Mouse (Mus musculus): ENCODE measurements around the gene Lrrfip1. TPM values are rescaled to one million over a fixed set of nuclear protein-coding genes. Genes with fewer than 3 reads are reported as not detected.

Lrrfip1 gene
- total and polyA plus RNA-seq, 2 experiments from 2014 or later: 120 to 168 TPM

DNA sequence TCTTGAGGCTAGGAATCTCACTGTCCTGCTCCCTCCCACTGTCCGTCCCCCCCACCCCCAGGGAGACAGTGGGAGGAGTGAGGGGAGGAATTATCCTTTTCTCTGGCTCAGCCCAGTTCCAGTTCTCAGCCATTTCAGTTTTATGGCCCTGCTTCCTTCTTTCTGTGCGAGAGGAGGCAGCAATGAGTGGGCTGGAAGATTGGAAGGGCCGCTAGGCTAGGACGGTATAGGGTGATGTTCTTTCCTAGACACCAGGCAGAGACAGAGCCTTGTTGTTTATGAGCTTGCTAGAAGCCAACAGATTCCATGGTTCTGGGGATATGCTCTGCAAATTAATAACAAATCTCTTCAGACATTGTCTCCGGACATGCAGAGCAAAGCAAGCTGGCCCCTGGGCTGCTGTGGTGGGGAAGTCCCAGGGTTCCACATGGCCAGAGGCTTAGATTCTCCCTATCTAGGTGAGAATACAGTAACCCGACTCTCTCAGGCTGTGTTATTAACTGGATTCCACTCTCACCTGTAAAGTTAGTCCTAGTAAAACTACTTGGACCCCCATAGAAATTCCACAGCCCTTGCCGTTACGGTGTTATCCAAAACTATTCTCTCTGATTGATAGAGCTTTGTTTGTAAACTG, 53.0 kb downstream of the Lrrfip1 start:
- Histone ChIP-seq H3K36me3 (replicated peaks; ENCODE audit: control insufficient read depth, insufficient read depth, low read length) (no peaks in the 10 kb centered on the region), H3K4me2 (ENCODE audit: low read depth, low read length) (no peak overlapping the region), H3K4me3 (ENCODE audit: low read depth, low read length) (no peak overlapping the region; the same call in 1 of the 2 replicates), H3K9me3 (replicated peaks; ENCODE audit: control insufficient read depth, low read length) (no peaks in the 10 kb centered on the region), H3K27ac (ENCODE audit: low read depth) (0 out of 2 replicates have a peak overlapping the region, but pooled peaks have one; percentile 99), H3K27me3 (ENCODE audit: control insufficient read depth, insufficient read depth, low read length) (no peaks in the 10 kb centered on the region), H3K9ac (replicated peaks; ENCODE audit: low read depth, low read length) (peak overlapping the region; percentile 88; the same call in 1 of the 2 replicates), H3K4me1 (ENCODE audit: control insufficient read depth, insufficient read depth) (peaks cover 43% of the 10 kb centered on the region)
- no peak for ATAC-seq (ENCODE audit: insufficient read depth, low read depth)
- TF ChIP-seq EP300 (IDR thresholded peaks at IDR 0.05; ENCODE audit: low read depth) (no peak), CTCF (IDR thresholded peaks at IDR 0.05; ENCODE audit: low read depth) (no peak)
- no peak for DNase-seq (ENCODE audit: low spot score)
- WGBS: 51% methylated on average over 8 of the region's 8 CpGs

GRCm38 (mm10) chr1:91052747-91053181, 54.2 kb downstream of the Lrrfip1 start:
- H3K27ac ChIP-seq (ENCODE audit: low read depth): peak overlapping the region; percentile 99
- H3K4me1 ChIP-seq (ENCODE audit: control insufficient read depth, insufficient read depth): peaks cover 51% of the 10 kb centered on the region

GRCm38 (mm10) chr1:91053218-91054073, 54.9 kb downstream of the Lrrfip1 start:
- no peaks in the 10 kb centered on the region for H3K36me3 ChIP-seq (replicated peaks; ENCODE audit: control insufficient read depth, insufficient read depth, low read length)
- peaks cover 57% of the 10 kb centered on the region for H3K4me1 ChIP-seq (ENCODE audit: control insufficient read depth, insufficient read depth)
- WGBS: 2% methylated on average over 34 of the region's 41 CpGs
- H3K4me2 ChIP-seq (ENCODE audit: low read depth, low read length): peak overlapping the region; percentile 83
- TF ChIP-seq EP300 (IDR thresholded peaks at IDR 0.05; ENCODE audit: low read depth): no peak; the same call in 1 of the 2 replicates
- peak; percentile 13; the same call in 1 of the 2 replicates for TF ChIP-seq CTCF (IDR thresholded peaks at IDR 0.05; ENCODE audit: low read depth)
- peak overlapping the region; percentile 99 for H3K27ac ChIP-seq (ENCODE audit: low read depth)
- ATAC-seq (ENCODE audit: insufficient read depth, low read depth) (peak; percentile 74), DNase-seq (ENCODE audit: low spot score) (no peak)
- no peaks in the 10 kb centered on the region for H3K9me3 ChIP-seq (replicated peaks; ENCODE audit: control insufficient read depth, low read length)
- H3K27me3 ChIP-seq (ENCODE audit: control insufficient read depth, insufficient read depth, low read length): no peaks in the 10 kb centered on the region
- H3K4me3 ChIP-seq (ENCODE audit: low read depth, low read length): peak overlapping the region; percentile 69
- H3K9ac ChIP-seq (replicated peaks; ENCODE audit: low read depth, low read length): peak overlapping the region; percentile 88

More at GRCm38 (mm10) chr1:91052747-91053181, 54.2 kb downstream of the Lrrfip1 start:
- Histone ChIP-seq H3K4me3 (ENCODE audit: low read depth, low read length) (peak overlapping the region; percentile 69), H3K36me3 (replicated peaks; ENCODE audit: control insufficient read depth, insufficient read depth, low read length) (no peaks in the 10 kb centered on the region), H3K9me3 (replicated peaks; ENCODE audit: control insufficient read depth, low read length) (no peaks in the 10 kb centered on the region), H3K27me3 (ENCODE audit: control insufficient read depth, insufficient read depth, low read length) (no peaks in the 10 kb centered on the region), H3K9ac (replicated peaks; ENCODE audit: low read depth, low read length) (peak overlapping the region; percentile 88), H3K4me2 (ENCODE audit: low read depth, low read length) (peak overlapping the region; percentile 83)
- DNase-seq (ENCODE audit: low spot score): peak; percentile 95
- ATAC-seq (ENCODE audit: insufficient read depth, low read depth): peak; percentile 90
- TF ChIP-seq CTCF (IDR thresholded peaks at IDR 0.05; ENCODE audit: low read depth) (no peak), EP300 (IDR thresholded peaks at IDR 0.05; ENCODE audit: low read depth) (peak; percentile 48; the same call in 1 of the 2 replicates)
- under 1% methylated on average over 28 of the region's 28 CpGs for WGBS

DNA sequence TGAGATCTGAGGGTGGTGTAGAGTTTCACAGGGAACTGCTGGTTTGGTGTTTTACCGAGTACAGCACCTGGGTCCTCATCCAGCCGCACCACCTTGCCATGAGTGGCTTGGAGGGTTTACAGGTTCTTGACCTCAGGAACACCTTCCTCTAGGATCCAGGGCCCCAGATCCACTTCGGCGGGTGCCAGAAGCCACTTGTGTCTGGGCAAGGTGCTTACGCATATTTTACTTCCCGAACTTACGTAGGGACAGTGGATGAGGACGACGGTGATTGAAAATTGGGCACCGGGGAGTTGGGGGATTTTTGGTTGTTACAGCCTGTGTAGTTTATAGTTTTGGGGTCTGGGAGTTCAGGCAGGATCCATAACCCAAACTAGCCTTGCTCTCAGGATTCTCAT, 55.5 kb downstream of the Lrrfip1 start:
- no peaks in the 10 kb centered on the region for H3K9me3 ChIP-seq (replicated peaks; ENCODE audit: control insufficient read depth, low read length)
- WGBS: 18% methylated on average over 10 of the region's 10 CpGs
- ATAC-seq (ENCODE audit: insufficient read depth, low read depth) (no peak), DNase-seq (ENCODE audit: low spot score) (no peak)
- no peaks in the 10 kb centered on the region for H3K27me3 ChIP-seq (ENCODE audit: control insufficient read depth, insufficient read depth, low read length)
- peaks cover 57% of the 10 kb centered on the region for H3K4me1 ChIP-seq (ENCODE audit: control insufficient read depth, insufficient read depth)
- peak overlapping the region; percentile 83 for H3K4me2 ChIP-seq (ENCODE audit: low read depth, low read length)
- H3K27ac ChIP-seq (ENCODE audit: low read depth): peak overlapping the region; percentile 99
- H3K9ac ChIP-seq (replicated peaks; ENCODE audit: low read depth, low read length): peak overlapping the region; percentile 88
- TF ChIP-seq CTCF (IDR thresholded peaks at IDR 0.05; ENCODE audit: low read depth) (no peak), EP300 (IDR thresholded peaks at IDR 0.05; ENCODE audit: low read depth) (no peak)
- H3K4me3 ChIP-seq (ENCODE audit: low read depth, low read length): peak overlapping the region; percentile 69
- no peaks in the 10 kb centered on the region for H3K36me3 ChIP-seq (replicated peaks; ENCODE audit: control insufficient read depth, insufficient read depth, low read length)

DNA sequence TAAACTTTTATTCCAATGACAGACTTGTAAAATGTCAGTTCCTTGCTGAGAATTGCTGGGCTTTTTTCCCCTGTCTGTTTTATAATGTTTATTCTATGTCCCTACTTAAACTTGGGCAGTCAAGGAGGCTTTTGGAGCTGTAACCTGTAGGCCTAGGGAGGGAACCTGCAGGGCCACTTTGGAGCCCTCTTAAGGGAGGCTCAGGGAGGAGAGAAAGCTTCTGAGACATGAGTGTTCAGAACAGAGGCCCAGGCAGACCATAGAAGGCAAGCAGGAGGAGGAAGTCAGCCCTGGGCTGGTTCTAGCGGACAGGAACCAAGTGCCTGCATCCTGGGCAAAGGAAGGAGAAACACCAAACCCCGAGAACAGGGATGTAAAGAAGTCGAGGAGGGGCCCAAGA, 56.3 kb downstream of the Lrrfip1 start:
- H3K4me1 ChIP-seq (ENCODE audit: control insufficient read depth, insufficient read depth): peaks cover 63% of the 10 kb centered on the region

More for the DNA sequence above, 56.3 kb downstream of the Lrrfip1 start:
- peak overlapping the region; percentile 88 for H3K9ac ChIP-seq (replicated peaks; ENCODE audit: low read depth, low read length)
- no peaks in the 10 kb centered on the region for H3K27me3 ChIP-seq (ENCODE audit: control insufficient read depth, insufficient read depth, low read length)
- no peaks in the 10 kb centered on the region for H3K9me3 ChIP-seq (replicated peaks; ENCODE audit: control insufficient read depth, low read length)
- H3K4me2 ChIP-seq (ENCODE audit: low read depth, low read length): peak overlapping the region; percentile 83
- peak overlapping the region; percentile 69 for H3K4me3 ChIP-seq (ENCODE audit: low read depth, low read length)
- 15% methylated on average over 3 of the region's 3 CpGs for WGBS
- H3K36me3 ChIP-seq (replicated peaks; ENCODE audit: control insufficient read depth, insufficient read depth, low read length): no peaks in the 10 kb centered on the region
- peak overlapping the region; percentile 99 for H3K27ac ChIP-seq (ENCODE audit: low read depth)
- ATAC-seq (ENCODE audit: insufficient read depth, low read depth) (no peak), DNase-seq (ENCODE audit: low spot score) (no peak)
- TF ChIP-seq CTCF (IDR thresholded peaks at IDR 0.05; ENCODE audit: low read depth): no peak
- TF ChIP-seq EP300 (IDR thresholded peaks at IDR 0.05; ENCODE audit: low read depth): no peak
